Mouse (Mus musculus) neural tube, embryonic 14.5 days (tissue): ENCODE results near the gene Il12rb1. TPM values are rescaled to one million over a fixed set of nuclear protein-coding genes. Genes with fewer than 3 reads are reported as not detected.

ENCODE experiments used
- ATAC-seq: fragments of 200-750 bp; cut with Nextera tagmentation; 2 replicates; pipeline ENCODE4 v1.8.0; 2017; ENCODE audit warnings: low read depth, mild to moderate bottlenecking, moderate TSS enrichment, moderate library complexity
- H3K27ac ChIP-seq: fragments of 300-500 bp; sonication (generic); 2 replicates; pipeline ENCODE4 v1.5.1; 2014; ENCODE audit warnings: low read depth, mild to moderate bottlenecking, control low read depth, low read length, moderate library complexity, mixed read lengths
- H3K27me3 ChIP-seq: fragments of 300-500 bp; sonication (generic); 2 replicates; pipeline ENCODE4 v1.6.1; 2014; ENCODE audit warnings: low read length; ENCODE audit not compliant: control insufficient read depth, insufficient read depth
- H3K36me3 ChIP-seq: fragments of 300-500 bp; sonication (generic); 2 replicates; pipeline ENCODE4 v1.6.1; 2014; ENCODE audit warnings: low read length, mixed read lengths; ENCODE audit not compliant: control insufficient read depth, insufficient read depth
- H3K4me1 ChIP-seq: fragments of 300-500 bp; sonication (generic); 2 replicates; pipeline ENCODE4 v1.6.1; 2014; ENCODE audit warnings: low read length; ENCODE audit not compliant: control insufficient read depth, insufficient read depth
- H3K4me2 ChIP-seq: fragments of 300-500 bp; sonication (generic); 2 replicates; pipeline ENCODE4 v1.6.1; 2014; ENCODE audit warnings: mild to moderate bottlenecking, low read depth, low read length, control low read depth
- H3K4me3 ChIP-seq: fragments of 300-500 bp; sonication (generic); 2 replicates; pipeline ENCODE4 v1.5.1; 2014; ENCODE audit warnings: low read depth, low read length, control low read depth, mixed read lengths
- H3K9ac ChIP-seq: fragments of 300-500 bp; sonication (generic); replicated peaks from 2 replicates; pipeline ENCODE4 v1.6.1; 2014; ENCODE audit warnings: low read depth, mild to moderate bottlenecking, control low read depth, low read length, mixed read lengths
- H3K9me3 ChIP-seq: fragments of 300-500 bp; sonication (generic); 2 replicates; pipeline ENCODE4 v1.6.1; 2016; ENCODE audit warnings: low read length; ENCODE audit not compliant: control insufficient read depth
- WGBS: fragments of 180-500 bp; shearing (Covaris S2); extraction: QIAGEN DNeasy Blood & Tissue Kit; methylation state at CpG from one replicate; pipeline ENCODE4 v1.1.7; 2014; 5-methylcytosine and 5-hydroxymethylcytosine counted together
- polyA plus RNA-seq: library from polyadenylated mRNA; unstranded; fragments of >200 nt; fragmentation: Nextera tagmentation; extraction: Ambion mirVana; gene quantifications from 2 replicates; pipeline ENCODE4 v1.2.1, GENCODE M21; 2014

Gene Il12rb1
- polyA plus RNA-seq, 1 experiment from 2014 or later, result not detected

- H3K27me3 ChIP-seq, result peaks cover 24% of the 10 kb centered on the region
- no peak overlapping the region for H3K27ac ChIP-seq
- no peaks in the 10 kb centered on the region for H3K9me3 ChIP-seq
- no peak overlapping the region for H3K9ac ChIP-seq
- peaks cover 11% of the 10 kb centered on the region; the same call in 1 of the 2 replicates for H3K4me1 ChIP-seq
- WGBS, result 22% methylated on average over 15 of the region's 15 CpGs
- no peak overlapping the region for H3K4me2 ChIP-seq
- no peaks in the 10 kb centered on the region for H3K36me3 ChIP-seq
- no peak for ATAC-seq
- H3K4me3 ChIP-seq, result no peak overlapping the region
These were observed 7.1 kb upstream of the Il12rb1 start for GRCm38 (mm10) chr8:70801156-70801555.

GRCm38 (mm10) chr8:70801830-70802229 is 6.4 kb upstream of the Il12rb1 start:
- peaks cover 25% of the 10 kb centered on the region for H3K27me3 ChIP-seq
- no peak overlapping the region for H3K4me3 ChIP-seq
- H3K9ac ChIP-seq, result no peak overlapping the region
- 71% methylated on average over 1 of the region's 1 CpGs for WGBS
- no peak overlapping the region for H3K4me2 ChIP-seq
- H3K4me1 ChIP-seq, result peaks cover 11% of the 10 kb centered on the region; the same call in 1 of the 2 replicates
- no peaks in the 10 kb centered on the region for H3K9me3 ChIP-seq
- no peak overlapping the region for H3K27ac ChIP-seq
- no peaks in the 10 kb centered on the region for H3K36me3 ChIP-seq
- no peak for ATAC-seq

- ATAC-seq, result no peak
- Histone ChIP-seq H3K4me1 (peaks cover 9% of the 10 kb centered on the region; the same call in 1 of the 2 replicates), H3K36me3 (no peaks in the 10 kb centered on the region), H3K4me3 (no peak overlapping the region), H3K9ac (no peak overlapping the region), H3K27ac (no peak overlapping the region), H3K4me2 (no peak overlapping the region), H3K27me3 (peaks cover 25% of the 10 kb centered on the region), H3K9me3 (no peaks in the 10 kb centered on the region)
- WGBS, result 73% methylated on average over 11 of the region's 11 CpGs
These were observed 5.3 kb upstream of the Il12rb1 start for GRCm38 (mm10) chr8:70802786-70803510.

DNA sequence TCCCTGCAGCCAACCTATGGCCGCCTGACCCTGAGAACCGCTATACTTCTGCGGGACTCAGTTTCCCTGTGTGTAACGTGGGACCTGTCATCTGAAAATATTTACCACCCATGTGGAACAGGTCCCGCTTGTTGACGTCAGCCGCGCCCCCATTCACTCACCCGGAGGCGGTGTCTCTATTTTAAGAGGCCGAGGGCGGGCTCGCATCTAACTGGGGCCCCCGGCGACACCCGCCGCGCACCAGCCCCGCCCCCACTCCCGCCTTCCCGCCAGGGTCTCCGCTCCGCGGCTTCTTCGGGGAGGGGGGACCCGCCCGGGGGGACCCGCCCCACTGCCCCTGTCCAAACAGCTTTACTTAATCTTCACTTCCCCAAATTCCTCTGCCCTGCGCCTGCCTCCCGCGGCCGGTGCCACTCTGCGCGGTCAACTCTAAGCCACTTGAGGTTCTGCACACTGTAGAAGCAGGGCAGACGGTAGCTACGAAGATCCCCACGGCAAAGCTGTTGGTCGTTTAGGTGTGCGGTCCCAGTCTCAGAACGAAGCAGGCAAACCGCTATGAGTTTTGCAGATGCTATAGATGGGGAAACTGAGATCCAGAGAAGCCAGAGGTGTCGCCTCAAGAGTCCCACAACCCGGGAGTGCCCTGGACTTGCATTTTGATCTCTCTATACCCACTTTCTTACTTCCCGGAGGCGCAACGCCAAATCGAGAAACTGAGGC is 4.3 kb upstream of the Il12rb1 start:
- peaks cover 23% of the 10 kb centered on the region for H3K27me3 ChIP-seq
- no peak overlapping the region for H3K27ac ChIP-seq
- peak overlapping the region; percentile 65 for H3K4me2 ChIP-seq
- H3K36me3 ChIP-seq, result no peaks in the 10 kb centered on the region
- no peaks in the 10 kb centered on the region for H3K9me3 ChIP-seq
- H3K4me1 ChIP-seq, result peaks cover 5% of the 10 kb centered on the region; the same call in 1 of the 2 replicates
- 0 out of 2 replicates have a peak, but pooled peaks have one; percentile 15 for ATAC-seq
- H3K4me3 ChIP-seq, result peak overlapping the region; percentile 44
- 2% methylated on average over 44 of the region's 47 CpGs for WGBS
- H3K9ac ChIP-seq, result 0 out of 2 replicates have a peak overlapping the region, but pooled peaks have one; percentile 25

GRCm38 (mm10) chr8:70804481-70805206 is 3.6 kb upstream of the Il12rb1 start, which contains the start of gene Mast3:
Gene Mast3, minus strand, starts transcription at chr8:70805054.
- H3K4me2 ChIP-seq, result peak within 1 kb of the TSS; percentile 65
- peak within 1 kb of the TSS; percentile 25; the same call in 1 of the 2 replicates for H3K9ac ChIP-seq
- peak; percentile 87 for ATAC-seq
- peak within 1 kb of the TSS; percentile 44 for H3K4me3 ChIP-seq
- H3K9me3 ChIP-seq, result no peaks in the 10 kb centered on the region
- H3K36me3 ChIP-seq, result no peaks in the 10 kb centered on the region
- peaks cover 17% of the 10 kb centered on the region for H3K27me3 ChIP-seq
- peaks cover 5% of the 10 kb centered on the region; the same call in 1 of the 2 replicates for H3K4me1 ChIP-seq
- 1% methylated on average over 44 of the region's 45 CpGs for WGBS
- no peak within 1 kb of the TSS for H3K27ac ChIP-seq

GRCm38 (mm10) chr8:70806541-70806940 is 1.7 kb upstream of the Il12rb1 start:
- H3K9ac ChIP-seq, result no peak overlapping the region
- H3K4me2 ChIP-seq, result no peak overlapping the region
- no peaks in the 10 kb centered on the region for H3K36me3 ChIP-seq
- H3K27me3 ChIP-seq, result peaks cover 16% of the 10 kb centered on the region
- no peak overlapping the region for H3K27ac ChIP-seq
- no peak overlapping the region for H3K4me3 ChIP-seq
- no peak for ATAC-seq
- no peaks in the 10 kb centered on the region for H3K9me3 ChIP-seq
- 75% methylated on average over 4 of the region's 4 CpGs for WGBS
- H3K4me1 ChIP-seq, result peaks cover 5% of the 10 kb centered on the region; the same call in 1 of the 2 replicates

GRCm38 (mm10) chr8:70807304-70807703 is 945 bp upstream of the Il12rb1 start:
- no peak overlapping the region for H3K27ac ChIP-seq
- ATAC-seq, result no peak
- no peak overlapping the region for H3K4me3 ChIP-seq
- H3K4me1 ChIP-seq, result peaks cover 5% of the 10 kb centered on the region; the same call in 1 of the 2 replicates
- no peak overlapping the region for H3K4me2 ChIP-seq
- WGBS, result 68% methylated on average over 1 of the region's 1 CpGs
- no peaks in the 10 kb centered on the region for H3K36me3 ChIP-seq
- no peak overlapping the region for H3K9ac ChIP-seq
- no peaks in the 10 kb centered on the region for H3K9me3 ChIP-seq
- peaks cover 16% of the 10 kb centered on the region for H3K27me3 ChIP-seq

- WGBS, result 78% methylated on average over 8 of the region's 8 CpGs
- Histone ChIP-seq H3K36me3 (no peaks in the 10 kb centered on the region), H3K4me1 (no peaks in the 10 kb centered on the region), H3K9me3 (no peaks in the 10 kb centered on the region), H3K4me3 (no peak overlapping the region), H3K27ac (no peak overlapping the region), H3K9ac (no peak overlapping the region), H3K4me2 (no peak overlapping the region), H3K27me3 (peaks cover 9% of the 10 kb centered on the region; the same call in 1 of the 2 replicates)
- no peak for ATAC-seq
These were observed 879 bp downstream of the Il12rb1 start for GRCm38 (mm10) chr8:70808955-70809701.
